Comparison of ENCODE assay signal across 20 mouse cellular contexts in genomic region chr10:79877174-79877573, GRCm38 (mm10). TPM values are rescaled to one million over a fixed set of nuclear protein-coding genes. Genes with fewer than 3 reads are reported as not detected.
DNase-seq lines count a peak whose midpoint lies in the region; TF ChIP-seq lines count a peak whose summit lies in the region.
"Had no signal": no experiment of that assay in that cellular context is flagged by ENCODE, and none has a peak within 500 bp of the region (broad histone marks: within the 10 kb centered on the region; RNA-seq: fewer than 3 reads in every experiment).

No protein-coding gene starts in this region.

- peak overlapping the region; percentile 82 for H3K27ac ChIP-seq in macrophage
- H3K27ac ChIP-seq: forebrain, embryonic 15.5 days; neural tube, embryonic 13.5 days had no signal

- no peak for TF ChIP-seq CTCF in E14TG2a.4 (conservative IDR thresholded peaks at IDR 0.05; ENCODE audit: low read length)

- H3K4me1 ChIP-seq in E14TG2a.4 (replicated peaks; ENCODE audit: low read depth, low read length): peaks cover 68% of the 10 kb centered on the region

- H3K9me3 ChIP-seq in E14TG2a.4 (ENCODE audit: low read length): peaks cover 9% of the 10 kb centered on the region; the same call in 1 of the 2 replicates
- H3K9me3 ChIP-seq: forebrain, embryonic 15.5 days; neural tube, embryonic 13.5 days had no signal

- H3K36me3 ChIP-seq in E14TG2a.4 (ENCODE audit: insufficient read depth, low read length) (no peaks in the 10 kb centered on the region), macrophage (ENCODE audit: inconsistent target) (no peaks in the 10 kb centered on the region)
- H3K36me3 ChIP-seq: forebrain, embryonic 15.5 days; neural tube, embryonic 13.5 days had no signal

- no peaks in the 10 kb centered on the region; the same call in 1 of the 2 replicates for H3K79me2 ChIP-seq in macrophage (ENCODE audit: inconsistent target)

- WGBS in macrophage (ENCODE audit: missing documents): 10% methylated on average over 1 of the region's 1 CpGs

- H3K4me3 ChIP-seq in E14TG2a.4 (replicated peaks; ENCODE audit: low read length) (peak overlapping the region; percentile 3; the same call in 1 of the 2 replicates), macrophage (ENCODE audit: inconsistent target) (no peak overlapping the region)
- H3K4me3 ChIP-seq: forebrain, embryonic 15.5 days; neural tube, embryonic 13.5 days had no signal

- peak; percentile 89 for DNase-seq in 416B (ENCODE audit: low read depth)
- peak; percentile 21 for DNase-seq in induced T-regulatory cell, adult 2 months (ENCODE audit: low read depth)
- DNase-seq in left cerebral cortex, adult 9 months (ENCODE audit: low spot score in 2 of 2): no peak
- no peak for DNase-seq in kidney, adult 18-20 months
- no peak for DNase-seq in adrenal gland, adult (ENCODE audit: inconsistent age in 2 of 2, low spot score in 1 of 2)
- DNase-seq: cerebellum, adult 9-10 months; left cerebral cortex, postnatal 4 days; lung, embryonic 14.5 days; right cerebral cortex, postnatal 4 days; thymus, adult 18-20 months had no signal

- peaks cover 72% of the 10 kb centered on the region for H3K27me3 ChIP-seq in E14TG2a.4 (ENCODE audit: insufficient read depth, low read length)

RNA-seq across cellular contexts. Expression of gene Plppr3, which starts 2.7 kb away (rescaled TPM):
- 1 to 10 TPM in 16 of 26 experiments, under 1 TPM in 6, not detected in 4; 0.39 to 4.6 (median 1.9) TPM for total RNA-seq in macrophage (2018; cell fraction: chromatin; rRNA removed)
- 1 to 10 TPM in 13 of 26 experiments, under 1 TPM in 13; 0.17 to 3.2 (median 1.0) TPM for total RNA-seq in macrophage (2018; cell fraction: cytosol; rRNA removed)
- total RNA-seq in macrophage (2018; cell fraction: nucleus; rRNA removed): 1 to 10 TPM in 16 of 26 experiments, under 1 TPM in 8, not detected in 2; 0.17 to 7.0 (median 1.6) TPM
- 0.64 to 2.5 TPM (median 1.0 TPM) in 3 replicates for polyA plus RNA-seq in macrophage (2018)

RNA-seq across cellular contexts. Expression of gene Prtn3, which starts 2.9 kb away (rescaled TPM):
- 1 to 10 TPM in 2 of 26 experiments, not detected in 24; 2.3 to 3.4 TPM for total RNA-seq in macrophage (2018; cell fraction: chromatin; rRNA removed)
- total RNA-seq in macrophage (2018; cell fraction: cytosol; rRNA removed): 1 to 10 TPM in 15 of 26 experiments, under 1 TPM in 11; 0.20 to 3.8 (median 1.2) TPM
- total RNA-seq in macrophage (2018; cell fraction: nucleus; rRNA removed): 1 to 10 TPM in 3 of 26 experiments, under 1 TPM in 1, not detected in 22; 0.77 to 2.7 (median 1.3) TPM
- 0.96 to 1.6 TPM (median 1.2 TPM) in 3 replicates for polyA plus RNA-seq in macrophage (2018)
- total RNA-seq: gastrocnemius, adult 18-20 months; heart, postnatal 4 days had no signal

RNA-seq across cellular contexts. Expression of gene Elane, which starts 8.9 kb away (rescaled TPM):
- total RNA-seq in macrophage (2018; cell fraction: chromatin; rRNA removed): not detected
- 1 to 10 TPM in 1 of 26 experiments, under 1 TPM in 11, not detected in 14; 0.27 to 1.2 (median 0.48) TPM for total RNA-seq in macrophage (2018; cell fraction: cytosol; rRNA removed)
- under 1 TPM in 2 of 26 experiments, not detected in 24; 0.66 to 0.88 TPM for total RNA-seq in macrophage (2018; cell fraction: nucleus; rRNA removed)
- polyA plus RNA-seq in macrophage (2018): 0.67 to 0.89 TPM in 2 of 3 replicates, not detected in the other
- total RNA-seq: adrenal gland, adult 18-20 months; gastrocnemius, adult 18-20 months; heart, postnatal 4 days; layer of hippocampus, postnatal 10 days; left cerebral cortex, postnatal 4 days had no signal
- polyA plus RNA-seq: forebrain, embryonic 15.5 days; kidney, postnatal 0 days had no signal

RNA-seq across cellular contexts. Expression of gene Cfd, which starts 13.5 kb away (rescaled TPM):
- not detected for total RNA-seq in macrophage (2018; cell fraction: chromatin; rRNA removed)
- total RNA-seq in macrophage (2018; cell fraction: cytosol; rRNA removed): not detected
- total RNA-seq in macrophage (2018; cell fraction: nucleus; rRNA removed): not detected
- not detected in 3 replicates for polyA plus RNA-seq in macrophage (2018)
- total RNA-seq: layer of hippocampus, postnatal 10 days; left cerebral cortex, postnatal 4 days; megakaryocyte-erythroid progenitor cell, adult 5-6 weeks had no signal
- polyA plus RNA-seq: forebrain, embryonic 15.5 days; lung, embryonic 14.5 days; neural tube, embryonic 13.5 days had no signal

RNA-seq across cellular contexts. Expression of gene Ptbp1, which starts 22.9 kb away (rescaled TPM):
- 100 to 1,000 TPM in 25 of 26 experiments, 10 to 100 TPM in 1; 90.6 to 694 (median 200) TPM for total RNA-seq in macrophage (2018; cell fraction: chromatin; rRNA removed)
- total RNA-seq in macrophage (2018; cell fraction: cytosol; rRNA removed): 100 to 1,000 TPM in 23 of 26 experiments, 10 to 100 TPM in 3; 93.6 to 190 (median 119) TPM
- total RNA-seq in macrophage (2018; cell fraction: nucleus; rRNA removed): 100 to 1,000 TPM in 21 of 26 experiments, 10 to 100 TPM in 5; 84.7 to 316 (median 139) TPM
- 119 to 188 TPM (median 143 TPM) in 3 replicates for polyA plus RNA-seq in macrophage (2018)

Comparison
In these comparisons a context has a peak if more than half of its experiments do, and no peak if none do; other contexts are left out.
1. DNase-seq: peak in 416B (single experiment) and induced T-regulatory cell, adult 2 months (single experiment); none in left cerebral cortex, adult 9 months (0 of 2), kidney, adult 18-20 months (single experiment) and adrenal gland, adult (0 of 2).